Mouse (Mus musculus) liver, embryonic 14.5 days (tissue): ENCODE results near the gene Ptrhd1. TPM values are rescaled to one million over a fixed set of nuclear protein-coding genes. Genes with fewer than 3 reads are reported as not detected.

ENCODE experiments used
- ATAC-seq: fragments of 200-750 bp; cut with Nextera tagmentation; 2 replicates; pipeline ENCODE4 v1.8.0; 2017; ENCODE audit warnings: moderate number of reproducible peaks, mild to moderate bottlenecking, moderate library complexity; ENCODE audit not compliant: insufficient read depth
- DNase-seq, 3 experiments: peaks; one replicate each; pipeline ENCODE4 v3.0.0-alpha.2; 2012 to 2013; ENCODE audit warnings: low read depth in 3 of 3, low spot score in 3 of 3
- H3K27ac ChIP-seq: fragments of 300-500 bp; sonication (generic); 2 replicates; pipeline ENCODE4 v1.5.1; 2014; ENCODE audit warnings: moderate library complexity, mild to moderate bottlenecking, control low read depth, inconsistent platforms
- H3K27me3 ChIP-seq: fragments of 300-500 bp; sonication (generic); 2 replicates; pipeline ENCODE4 v1.6.1; 2014; ENCODE audit warnings: mild to moderate bottlenecking, low read length, moderate library complexity; ENCODE audit not compliant: control insufficient read depth, insufficient read depth
- H3K36me3 ChIP-seq: fragments of 300-500 bp; sonication (generic); replicated peaks from 2 replicates; pipeline ENCODE4 v1.6.1; 2014; ENCODE audit warnings: low read depth; ENCODE audit not compliant: control insufficient read depth, insufficient read depth
- H3K4me1 ChIP-seq, 2 experiments: fragments of 200-500 bp in 1 of 2; fragments of 300-500 bp in 1 of 2; sonication (generic) in 1 of 2; replicated peaks; 2 replicates each; pipeline ENCODE4 v1.6.1; 2012 to 2014; ENCODE audit warnings: antibody characterized with exemption in 1 of 2, inconsistent platforms in 1 of 2, low read length in 1 of 2; ENCODE audit not compliant: control insufficient read depth in 2 of 2, insufficient read depth in 2 of 2
- H3K4me2 ChIP-seq: fragments of 300-500 bp; sonication (generic); 2 replicates; pipeline ENCODE4 v1.6.1; 2014; ENCODE audit warnings: low read depth, mild to moderate bottlenecking, control low read depth, moderate library complexity
- H3K4me3 ChIP-seq, 2 experiments: fragments of 200-500 bp in 1 of 2; fragments of 300-500 bp in 1 of 2; sonication (generic) in 1 of 2; 2 replicates each; pipeline ENCODE4 v1.5.1; 2012 to 2014; ENCODE audit warnings: low read depth in 2 of 2, low read length in 2 of 2, mild to moderate bottlenecking in 2 of 2, control low read depth in 1 of 2, inconsistent platforms in 1 of 2, moderate library complexity in 1 of 2; ENCODE audit not compliant: insufficient read depth in 1 of 2
- H3K9ac ChIP-seq: fragments of 300-500 bp; sonication (generic); replicated peaks from 2 replicates; pipeline ENCODE4 v1.6.1; 2014; ENCODE audit warnings: mild to moderate bottlenecking, control low read depth, moderate library complexity
- H3K9me3 ChIP-seq: fragments of 300-500 bp; sonication (generic); 2 replicates; pipeline ENCODE4 v1.6.1; 2016; ENCODE audit warnings: low read length, mixed read lengths; ENCODE audit not compliant: control insufficient read depth
- CTCF ChIP-seq: IDR thresholded peaks from 2 replicates; pipeline ENCODE4 v1.5.1; 2016; ENCODE audit warnings: antibody characterized with exemption, low read depth, control low read depth
- EP300 ChIP-seq: IDR thresholded peaks from 2 replicates; pipeline ENCODE4 v1.6.1; 2016; ENCODE audit warnings: antibody characterized with exemption, low read depth
- WGBS: fragments of 180-500 bp; shearing (Covaris S2); extraction: QIAGEN DNeasy Blood & Tissue Kit; methylation state at CpG from one replicate; pipeline ENCODE4 v1.1.7; 2014; ENCODE audit not compliant: insufficient replicate concordance; 5-methylcytosine and 5-hydroxymethylcytosine counted together
- polyA plus RNA-seq, 2 experiments: library from polyadenylated mRNA; depleted of rRNA in 1 of 2; stranded (reverse) in 1 of 2; unstranded in 1 of 2; fragments of >200 nt; fragmentation: Nextera tagmentation in 1 of 2; extraction: Ambion mirVana in 1 of 2; gene quantifications; 2 replicates each; pipeline versions ENCODE4 v1.2.1 to v1.2.3; 2012 to 2014

The Ptrhd1 gene
- polyA plus RNA-seq, 2 experiments, result 1.8 to 3.1 TPM

DNA sequence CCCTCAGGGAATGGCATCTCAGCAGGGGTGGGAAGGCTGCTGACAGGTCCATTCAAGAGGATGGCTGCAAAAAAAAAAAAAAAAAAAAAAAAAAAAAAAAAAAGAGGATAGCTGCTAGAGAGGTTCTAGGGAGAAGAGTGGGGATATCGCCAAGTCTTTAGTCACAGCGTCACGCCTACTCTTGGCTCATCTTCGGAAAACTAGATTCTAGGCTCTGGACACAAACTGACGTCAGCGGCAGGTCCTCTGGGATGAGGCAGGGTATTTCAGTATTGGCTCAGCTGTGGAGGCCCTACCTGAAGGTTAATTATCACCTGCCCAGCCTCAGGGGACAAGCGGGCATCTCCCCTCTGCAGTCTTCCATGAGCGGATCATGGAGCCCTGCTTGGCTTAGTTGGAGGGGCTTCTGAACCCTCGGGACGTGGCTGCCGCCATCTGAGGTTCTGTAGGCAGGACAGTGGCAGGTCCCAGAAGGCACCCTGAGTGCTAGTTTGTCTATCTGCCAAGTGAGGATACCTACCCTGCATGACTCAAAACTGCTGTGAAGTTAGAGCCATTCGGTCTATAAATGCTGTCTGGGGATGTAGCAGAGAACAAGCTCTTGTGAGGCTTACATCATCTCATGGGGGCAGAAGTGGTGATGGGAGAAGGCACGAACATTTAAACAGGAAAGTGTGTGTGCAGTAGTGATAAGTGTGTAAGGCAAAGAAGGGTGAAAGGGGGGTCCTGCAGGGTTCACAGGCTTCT, 32.2 kb upstream of the Ptrhd1 start:
- no peak overlapping the region for H3K4me3 ChIP-seq
- H3K36me3 ChIP-seq, result no peaks in the 10 kb centered on the region
- ATAC-seq, result no peak
- 78% methylated on average over 13 of the region's 13 CpGs for WGBS
- no peak overlapping the region for H3K27ac ChIP-seq
- no peak for TF ChIP-seq CTCF
- no peaks in the 10 kb centered on the region for H3K27me3 ChIP-seq
- H3K9me3 ChIP-seq, result no peaks in the 10 kb centered on the region
- no peak overlapping the region for H3K4me2 ChIP-seq
- H3K9ac ChIP-seq, result no peak overlapping the region
- DNase-seq, result no peak
- no peaks in the 10 kb centered on the region for H3K4me1 ChIP-seq

DNA sequence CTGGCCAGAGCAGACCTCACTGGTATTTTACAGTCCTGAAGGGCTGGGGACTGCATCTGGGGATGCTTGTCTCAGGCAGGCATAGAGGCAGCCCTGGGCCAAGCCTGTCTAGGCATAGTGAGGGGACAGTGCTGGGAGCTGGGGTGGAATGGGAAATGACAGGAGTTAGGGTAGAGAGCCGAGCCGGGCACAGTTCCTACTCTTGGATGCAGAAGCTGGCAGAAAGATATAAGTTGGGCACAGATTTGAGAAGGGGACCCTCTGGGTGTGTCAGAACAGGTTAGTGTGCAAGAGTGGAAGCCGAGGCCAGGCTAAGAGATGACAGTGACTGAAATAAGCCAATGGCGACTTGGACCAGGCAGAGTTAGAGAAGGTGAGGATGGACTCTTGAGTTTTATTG, 31.6 kb upstream of the Ptrhd1 start:
- Histone ChIP-seq H3K4me2 (no peak overlapping the region), H3K36me3 (no peaks in the 10 kb centered on the region), H3K4me1 (no peaks in the 10 kb centered on the region), H3K9me3 (no peaks in the 10 kb centered on the region), H3K4me3 (no peak overlapping the region), H3K9ac (no peak overlapping the region), H3K27ac (no peak overlapping the region), H3K27me3 (no peaks in the 10 kb centered on the region)
- WGBS, result 68% methylated on average over 4 of the region's 4 CpGs
- ATAC-seq, result no peak
- TF ChIP-seq EP300 (no peak), CTCF (no peak)
- DNase-seq, result no peak

DNA sequence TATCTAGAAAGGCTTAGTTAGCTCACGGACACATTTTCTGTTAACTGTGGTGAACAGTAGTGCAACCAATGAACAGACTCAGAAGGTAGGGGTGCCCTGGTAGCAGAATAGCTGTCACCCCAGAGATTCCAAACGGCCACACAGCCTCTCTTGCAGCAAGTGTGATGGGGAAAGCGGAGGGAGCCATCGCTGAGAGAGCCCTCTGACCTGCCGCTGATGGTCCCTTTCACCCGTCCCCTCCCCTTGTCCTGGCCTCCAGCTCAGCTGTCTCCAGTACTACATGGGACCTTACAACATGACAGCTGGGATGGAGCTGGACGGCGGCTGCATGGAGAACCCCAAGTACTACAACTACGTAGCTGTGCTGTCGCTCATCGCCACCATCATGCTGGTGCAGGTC, 27.7 kb upstream of the Ptrhd1 start:
- Histone ChIP-seq H3K9me3 (no peaks in the 10 kb centered on the region), H3K9ac (no peak overlapping the region), H3K27me3 (no peaks in the 10 kb centered on the region), H3K4me1 (no peaks in the 10 kb centered on the region), H3K36me3 (peaks cover under 1% of the 10 kb centered on the region; the same call in 1 of the 2 replicates), H3K4me2 (no peak overlapping the region), H3K27ac (no peak overlapping the region), H3K4me3 (no peak overlapping the region)
- ATAC-seq (no peak), DNase-seq (no peak)
- TF ChIP-seq CTCF (no peak), EP300 (no peak)
- WGBS, result 83% methylated on average over 11 of the region's 11 CpGs

DNA sequence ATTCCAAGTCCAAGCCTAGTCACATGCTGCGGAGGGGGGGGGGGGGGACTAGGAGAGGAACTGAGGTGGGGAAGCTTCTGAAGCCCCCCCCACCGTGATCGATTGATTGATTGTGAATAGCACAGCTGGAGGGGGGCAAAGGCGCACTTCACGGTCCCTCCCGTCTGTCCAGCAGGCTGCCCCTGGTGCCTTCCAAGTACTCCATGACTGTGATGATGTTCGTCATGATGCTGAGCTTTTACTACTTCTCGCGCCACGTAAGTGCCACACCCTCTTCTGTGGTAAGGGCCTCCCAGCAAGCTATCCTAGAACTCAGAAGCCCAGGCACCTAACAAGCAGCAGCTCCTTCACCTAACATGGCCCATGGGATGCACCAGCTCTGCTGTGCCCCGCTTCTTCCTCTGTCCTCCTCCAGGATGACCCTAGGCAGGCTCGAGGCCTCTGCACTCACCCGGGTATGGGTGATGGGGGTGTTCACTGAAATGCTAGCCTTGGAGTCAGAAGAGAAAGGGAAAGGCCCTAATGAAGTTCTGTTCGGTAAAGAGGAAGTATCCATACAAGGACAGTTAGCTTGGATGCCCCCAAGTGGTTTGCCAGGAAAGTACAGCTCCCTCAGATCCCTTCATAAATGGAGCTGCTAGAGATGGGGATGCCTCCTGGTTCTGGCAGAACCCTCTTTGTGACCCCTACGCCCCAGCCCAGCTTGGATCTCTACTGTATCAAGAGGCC, 25.3 kb upstream of the Ptrhd1 start:
- DNase-seq (no peak), ATAC-seq (no peak)
- WGBS, result 68% methylated on average over 15 of the region's 15 CpGs
- Histone ChIP-seq H3K4me1 (no peaks in the 10 kb centered on the region), H3K4me3 (no peak overlapping the region), H3K4me2 (no peak overlapping the region), H3K27ac (no peak overlapping the region), H3K36me3 (peaks cover 2% of the 10 kb centered on the region; the same call in 1 of the 2 replicates), H3K27me3 (no peaks in the 10 kb centered on the region), H3K9ac (no peak overlapping the region), H3K9me3 (no peaks in the 10 kb centered on the region)
- TF ChIP-seq EP300 (no peak), CTCF (peak; percentile 59)

DNA sequence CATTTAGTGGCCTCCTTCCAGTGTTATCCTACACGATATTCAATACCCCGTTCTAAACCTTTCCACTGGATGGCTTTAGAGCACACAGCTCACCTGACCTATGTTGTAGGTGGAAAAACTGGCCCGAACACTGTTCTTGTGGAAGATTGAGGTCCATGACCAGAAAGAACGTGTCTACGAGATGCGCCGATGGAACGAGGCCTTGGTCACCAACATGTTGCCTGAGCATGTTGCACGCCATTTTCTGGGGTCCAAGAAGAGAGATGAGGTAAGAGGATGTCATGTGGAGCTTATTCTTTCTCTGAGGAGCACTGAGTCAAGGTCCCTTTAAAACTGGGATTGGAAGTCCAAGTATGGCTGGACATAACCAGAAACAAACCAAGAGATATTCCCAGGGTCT, 24.6 kb upstream of the Ptrhd1 start:
- WGBS, result 85% methylated on average over 9 of the region's 9 CpGs
- H3K27ac ChIP-seq, result no peak overlapping the region
- TF ChIP-seq EP300 (no peak), CTCF (no peak)
- H3K4me3 ChIP-seq, result no peak overlapping the region
- no peaks in the 10 kb centered on the region for H3K9me3 ChIP-seq
- no peaks in the 10 kb centered on the region for H3K4me1 ChIP-seq
- DNase-seq (no peak), ATAC-seq (no peak)
- no peak overlapping the region for H3K4me2 ChIP-seq
- H3K36me3 ChIP-seq, result peaks cover 2% of the 10 kb centered on the region; the same call in 1 of the 2 replicates
- no peak overlapping the region for H3K9ac ChIP-seq
- H3K27me3 ChIP-seq, result no peaks in the 10 kb centered on the region
